In genomic region chr1:121601084-121601483, GRCm38 (mm10) we compare ENCODE assay signal across 8 mouse cellular contexts. TPM values are rescaled to one million over a fixed set of nuclear protein-coding genes. Genes with fewer than 3 reads are reported as not detected.
DNase-seq lines count a peak whose midpoint lies in the region; ATAC-seq lines count a peak whose summit lies in the region.

No protein-coding gene starts in this region.

- no peaks in the 10 kb centered on the region for H3K9me3 ChIP-seq in forebrain, embryonic 11.5 days (ENCODE audit: control insufficient read depth, low read length)
- no peaks in the 10 kb centered on the region for H3K9me3 ChIP-seq in forebrain, embryonic 16.5 days (ENCODE audit: control insufficient read depth, low read length)
- H3K9me3 ChIP-seq in midbrain, embryonic 11.5 days (ENCODE audit: control insufficient read depth, low read length): no peaks in the 10 kb centered on the region
- H3K9me3 ChIP-seq in midbrain, embryonic 15.5 days: no peaks in the 10 kb centered on the region
- H3K9me3 ChIP-seq in neural tube, embryonic 11.5 days (ENCODE audit: control insufficient read depth, low read length): no peaks in the 10 kb centered on the region

- H3K36me3 ChIP-seq in forebrain, embryonic 11.5 days (ENCODE audit: control insufficient read depth, insufficient read depth, low read length): no peaks in the 10 kb centered on the region
- H3K36me3 ChIP-seq in forebrain, embryonic 16.5 days (ENCODE audit: control insufficient read depth, insufficient read depth): no peaks in the 10 kb centered on the region
- H3K36me3 ChIP-seq in midbrain, embryonic 11.5 days (ENCODE audit: control insufficient read depth, insufficient read depth, low read length): no peaks in the 10 kb centered on the region
- H3K36me3 ChIP-seq in midbrain, embryonic 15.5 days (replicated peaks): no peaks in the 10 kb centered on the region
- H3K36me3 ChIP-seq in neural tube, embryonic 11.5 days (ENCODE audit: control insufficient read depth, insufficient read depth, low read length): no peaks in the 10 kb centered on the region

- H3K4me2 ChIP-seq in forebrain, embryonic 11.5 days (ENCODE audit: low read depth, low read length, severe bottlenecking): no peak overlapping the region
- no peak overlapping the region for H3K4me2 ChIP-seq in forebrain, embryonic 16.5 days (ENCODE audit: low read length)
- no peak overlapping the region for H3K4me2 ChIP-seq in midbrain, embryonic 11.5 days
- H3K4me2 ChIP-seq in midbrain, embryonic 15.5 days: no peak overlapping the region
- no peak overlapping the region for H3K4me2 ChIP-seq in neural tube, embryonic 11.5 days (ENCODE audit: low read depth)

- H3K27ac ChIP-seq in forebrain, embryonic 11.5 days (ENCODE audit: low read depth, low read length): no peak overlapping the region
- H3K27ac ChIP-seq in forebrain, embryonic 16.5 days (ENCODE audit: low read length): no peak overlapping the region
- no peak overlapping the region for H3K27ac ChIP-seq in midbrain, embryonic 11.5 days (ENCODE audit: low read depth, low read length)
- H3K27ac ChIP-seq in midbrain, embryonic 15.5 days: no peak overlapping the region
- H3K27ac ChIP-seq in neural tube, embryonic 11.5 days (ENCODE audit: low read depth, low read length): no peak overlapping the region

- 39% methylated on average over 1 of the region's 1 CpGs for WGBS in forebrain, embryonic 11.5 days
- 44% methylated on average over 1 of the region's 1 CpGs for WGBS in forebrain, embryonic 16.5 days
- 33% methylated on average over 1 of the region's 1 CpGs for WGBS in midbrain, embryonic 11.5 days
- WGBS in midbrain, embryonic 15.5 days: 18% methylated on average over 1 of the region's 1 CpGs
- WGBS in neural tube, embryonic 11.5 days: 36% methylated on average over 1 of the region's 1 CpGs

- no peaks in the 10 kb centered on the region for H3K4me1 ChIP-seq in forebrain, embryonic 11.5 days (replicated peaks; ENCODE audit: control insufficient read depth, insufficient read depth, low read length)
- no peaks in the 10 kb centered on the region for H3K4me1 ChIP-seq in forebrain, embryonic 16.5 days (replicated peaks; ENCODE audit: control insufficient read depth, insufficient read depth, low read length)
- H3K4me1 ChIP-seq in midbrain, embryonic 11.5 days (ENCODE audit: control insufficient read depth, insufficient read depth, low read length): no peaks in the 10 kb centered on the region
- H3K4me1 ChIP-seq in midbrain, embryonic 15.5 days: peaks cover 3% of the 10 kb centered on the region
- no peaks in the 10 kb centered on the region for H3K4me1 ChIP-seq in neural tube, embryonic 11.5 days (ENCODE audit: control insufficient read depth, insufficient read depth, low read length)

- DNase-seq in forebrain, embryonic 11.5 days (ENCODE audit: low spot score): peak; percentile 62
- DNase-seq in midbrain, embryonic 11.5 days (ENCODE audit: low spot score, missing footprints): no peak
- DNase-seq in c-Kit-positive CD71-positive TER-119-positive erythroid progenitor cells, embryonic 14.5 days (ENCODE audit: low spot score): peak; percentile 15
- DNase-seq in neural tube, embryonic 11.5 days (ENCODE audit: low spot score): peak; percentile 34
- DNase-seq in adrenal gland, postnatal 25 days: no peak
- DNase-seq in lung, postnatal 25 days (ENCODE audit: low spot score): no peak

- H3K9ac ChIP-seq in forebrain, embryonic 11.5 days (ENCODE audit: low read length): no peak overlapping the region
- no peak overlapping the region for H3K9ac ChIP-seq in forebrain, embryonic 16.5 days (replicated peaks; ENCODE audit: low read depth, low read length)
- no peak overlapping the region for H3K9ac ChIP-seq in midbrain, embryonic 11.5 days (ENCODE audit: low read length)
- H3K9ac ChIP-seq in midbrain, embryonic 15.5 days: no peak overlapping the region
- no peak overlapping the region for H3K9ac ChIP-seq in neural tube, embryonic 11.5 days (ENCODE audit: low read length)

- no peak overlapping the region for H3K4me3 ChIP-seq in forebrain, embryonic 11.5 days (ENCODE audit: low read depth, low read length)
- H3K4me3 ChIP-seq in forebrain, embryonic 16.5 days (replicated peaks; ENCODE audit: low read length): no peak overlapping the region
- H3K4me3 ChIP-seq in midbrain, embryonic 11.5 days (ENCODE audit: low read depth, low read length): no peak overlapping the region
- no peak overlapping the region for H3K4me3 ChIP-seq in midbrain, embryonic 15.5 days
- no peak overlapping the region for H3K4me3 ChIP-seq in neural tube, embryonic 11.5 days (ENCODE audit: low read depth, low read length)

- no peaks in the 10 kb centered on the region for H3K27me3 ChIP-seq in forebrain, embryonic 11.5 days (ENCODE audit: control insufficient read depth, insufficient read depth, low read length)
- H3K27me3 ChIP-seq in forebrain, embryonic 16.5 days (replicated peaks; ENCODE audit: control insufficient read depth, insufficient read depth, low read length): no peaks in the 10 kb centered on the region
- H3K27me3 ChIP-seq in midbrain, embryonic 11.5 days (ENCODE audit: control insufficient read depth, insufficient read depth, low read length): no peaks in the 10 kb centered on the region
- H3K27me3 ChIP-seq in midbrain, embryonic 15.5 days (replicated peaks): no peaks in the 10 kb centered on the region
- no peaks in the 10 kb centered on the region for H3K27me3 ChIP-seq in neural tube, embryonic 11.5 days (ENCODE audit: control insufficient read depth, insufficient read depth, low read length)

- ATAC-seq in forebrain, embryonic 11.5 days (replicated peaks; ENCODE audit: low FRiP score): 0 out of 2 replicates have a peak, but pooled peaks have one; percentile 53
- ATAC-seq in forebrain, embryonic 16.5 days: no peak
- ATAC-seq in midbrain, embryonic 11.5 days (ENCODE audit: low FRiP score): peak; percentile 57; the same call in 1 of the 2 replicates
- no peak for ATAC-seq in midbrain, embryonic 15.5 days (replicated peaks)
- ATAC-seq in neural tube, embryonic 11.5 days (ENCODE audit: insufficient read depth, low FRiP score, low TSS enrichment): no peak

RNA-seq across cellular contexts. Expression of gene Ddx18, which starts 33.3 kb away (rescaled TPM):
- 69.3 and 79.7 TPM in 2 replicates for polyA plus RNA-seq in forebrain, embryonic 11.5 days (2014; fragmentation: Nextera tagmentation; extraction: Ambion mirVana)
- 37.0 and 40.9 TPM in 2 replicates for polyA plus RNA-seq in forebrain, embryonic 16.5 days (2015; fragmentation: Nextera tagmentation; extraction: Ambion mirVana)
- 76.3 and 81.0 TPM in 2 replicates for polyA plus RNA-seq in midbrain, embryonic 11.5 days (2014; fragmentation: Nextera tagmentation; extraction: Ambion mirVana)
- 32.8 and 33.9 TPM in 2 replicates for polyA plus RNA-seq in midbrain, embryonic 15.5 days (2015; fragmentation: Nextera tagmentation; extraction: Ambion mirVana)
- 67.2 and 72.5 TPM in 2 replicates for polyA plus RNA-seq in neural tube, embryonic 11.5 days (2014; fragmentation: Nextera tagmentation; extraction: Ambion mirVana)
- total RNA-seq in adrenal gland, postnatal 25 days (2021): 40.5 and 53.4 TPM in 2 replicates

Comparison
In these comparisons a context has a peak if more than half of its experiments do, and no peak if none do; other contexts are left out.
1. ATAC-seq: peak in forebrain, embryonic 11.5 days (single experiment) and midbrain, embryonic 11.5 days (single experiment); none in forebrain, embryonic 16.5 days (single experiment), midbrain, embryonic 15.5 days (single experiment) and neural tube, embryonic 11.5 days (single experiment).
2. DNase-seq: peak in forebrain, embryonic 11.5 days (single experiment), c-Kit-positive CD71-positive TER-119-positive erythroid progenitor cells, embryonic 14.5 days (single experiment) and neural tube, embryonic 11.5 days (single experiment); none in midbrain, embryonic 11.5 days (single experiment), adrenal gland, postnatal 25 days (single experiment) and lung, postnatal 25 days (single experiment).